Mouse (Mus musculus) frontal cortex, postnatal 25 days (tissue): ENCODE data around the gene Rplp0.
"Not testable (repeated sequence)": the region's sequence is repeated elsewhere in the genome, so short reads cannot be mapped to it uniquely, and the experiment has no call there.

ENCODE experiments used
- DNase-seq, 2 experiments: peaks; one replicate each; pipeline ENCODE4 v3.0.0; 2022; ENCODE audit warnings: low spot score in 2 of 2

Rplp0 gene

DNA sequence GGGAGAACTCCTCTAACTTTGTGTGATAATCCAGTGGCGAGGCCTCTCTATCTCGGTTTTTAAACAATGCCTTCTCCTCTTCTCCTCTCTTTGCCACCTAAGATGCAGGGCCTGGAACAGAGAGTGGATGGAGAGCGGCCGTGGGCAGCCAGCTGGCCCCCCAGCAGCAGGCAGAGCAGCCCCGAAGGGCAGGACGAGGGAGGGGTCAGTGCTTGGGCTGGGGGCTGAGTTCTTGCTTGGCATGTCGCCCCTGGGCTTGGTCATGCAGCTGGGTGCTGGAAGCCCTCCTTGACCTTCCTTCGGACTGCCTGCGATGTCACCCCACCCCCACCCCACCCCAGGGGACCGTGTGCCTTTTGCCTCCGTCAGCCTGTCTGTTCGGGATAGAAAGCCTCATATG is 7.9 kb upstream of the Rplp0 start:
- no peak for DNase-seq

DNA sequence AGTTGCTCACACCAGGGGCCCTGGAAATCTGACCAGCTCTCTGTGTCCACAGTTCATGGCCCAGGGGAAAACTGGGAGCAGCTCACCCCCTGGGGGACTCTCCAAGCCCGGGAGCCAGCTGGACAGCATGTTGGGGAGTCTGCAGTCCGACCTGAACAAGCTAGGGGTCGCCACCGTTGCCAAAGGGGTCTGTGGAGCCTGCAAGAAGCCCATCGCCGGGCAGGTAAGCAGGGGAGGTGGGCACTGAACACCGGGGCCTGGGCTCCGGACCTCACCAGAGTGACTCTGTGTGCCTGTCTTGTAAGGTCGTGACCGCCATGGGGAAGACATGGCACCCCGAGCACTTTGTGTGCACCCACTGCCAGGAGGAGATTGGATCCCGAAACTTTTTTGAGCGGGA is 7.5 kb upstream of the Rplp0 start:
- no peak for DNase-seq

DNA sequence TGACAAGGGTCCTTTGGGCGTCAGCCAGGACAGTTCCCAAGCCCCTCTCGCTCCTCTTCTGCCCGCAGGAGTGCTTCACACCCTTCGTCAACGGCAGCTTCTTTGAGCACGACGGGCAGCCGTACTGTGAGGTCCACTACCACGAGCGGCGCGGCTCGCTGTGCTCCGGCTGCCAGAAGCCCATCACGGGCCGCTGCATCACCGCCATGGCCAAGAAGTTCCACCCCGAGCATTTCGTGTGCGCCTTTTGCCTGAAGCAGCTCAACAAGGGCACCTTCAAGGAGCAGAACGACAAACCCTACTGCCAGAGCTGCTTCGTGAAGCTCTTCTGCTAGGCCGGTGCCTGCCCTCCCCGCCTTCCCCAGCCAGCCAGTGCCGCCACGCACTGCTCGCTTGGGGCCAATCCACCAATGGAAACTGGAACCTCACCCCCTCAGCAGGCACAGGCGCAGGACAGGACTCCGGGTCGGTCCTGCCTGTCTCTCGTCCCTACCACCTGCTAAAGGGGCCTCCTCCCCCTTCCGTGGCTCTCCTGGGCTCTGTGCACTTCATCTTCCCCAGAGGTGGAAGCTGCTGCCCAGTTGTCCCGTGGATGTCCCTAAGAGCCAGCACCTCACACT is 5.4 kb upstream of the Rplp0 start:
- DNase-seq = no peak

DNA sequence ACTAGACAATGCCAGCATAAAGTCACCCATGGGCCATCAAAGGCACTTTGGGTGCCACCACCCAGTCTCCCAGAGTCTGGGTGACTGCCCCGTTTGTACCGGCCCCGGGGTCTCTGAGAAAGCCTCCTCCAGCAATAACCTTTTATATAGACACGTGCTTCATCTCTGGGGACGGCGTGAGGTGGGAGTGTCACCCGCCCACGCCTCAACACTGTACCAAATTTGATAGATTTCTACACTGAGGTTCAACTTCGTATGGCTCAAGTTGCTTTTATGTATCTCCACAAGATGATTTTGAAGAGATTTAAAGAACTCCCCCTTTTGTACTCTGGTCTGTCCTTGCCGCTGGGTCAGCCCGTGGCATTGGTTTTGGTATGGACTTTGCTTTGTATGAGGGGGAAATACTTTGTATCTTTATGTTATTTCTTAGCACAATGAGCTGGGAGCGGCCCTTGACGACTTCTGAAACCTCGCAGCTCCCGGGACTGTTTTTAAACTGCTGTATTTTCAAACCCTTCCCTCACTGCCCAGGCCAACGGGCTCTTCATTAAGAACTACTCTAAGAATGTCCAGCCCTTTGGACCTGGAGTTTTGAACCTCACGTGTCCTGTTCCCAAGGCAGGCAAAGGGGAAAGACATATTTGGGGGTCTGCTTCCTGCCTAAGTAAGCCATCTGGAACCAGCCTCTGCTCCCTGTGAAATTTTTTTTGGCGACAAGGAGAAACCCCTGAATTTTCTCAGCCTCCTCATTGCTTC is 4.6 kb upstream of the Rplp0 start:
- DNase-seq = no peak

DNA sequence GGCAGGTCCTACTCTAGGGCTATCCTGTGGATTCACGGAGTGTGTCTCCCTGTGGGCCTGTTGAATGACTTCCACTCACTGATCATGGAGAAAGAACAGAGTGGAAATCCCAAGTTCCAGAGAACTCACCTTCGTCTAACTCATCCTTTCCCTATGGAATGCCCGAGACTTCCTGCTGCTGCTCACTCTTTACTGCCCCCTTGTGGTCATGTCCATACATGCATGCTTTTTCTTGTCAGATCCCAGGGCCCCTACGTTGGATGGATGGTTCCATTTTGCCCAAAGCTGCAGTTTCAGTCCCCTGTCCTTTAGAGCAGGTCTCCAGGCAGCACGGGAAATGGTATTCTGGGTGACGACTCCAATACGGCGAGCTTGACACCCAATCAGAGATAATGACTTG is 3.0 kb upstream of the Rplp0 start:
- peak; percentile 45 to 72 for DNase-seq

DNA sequence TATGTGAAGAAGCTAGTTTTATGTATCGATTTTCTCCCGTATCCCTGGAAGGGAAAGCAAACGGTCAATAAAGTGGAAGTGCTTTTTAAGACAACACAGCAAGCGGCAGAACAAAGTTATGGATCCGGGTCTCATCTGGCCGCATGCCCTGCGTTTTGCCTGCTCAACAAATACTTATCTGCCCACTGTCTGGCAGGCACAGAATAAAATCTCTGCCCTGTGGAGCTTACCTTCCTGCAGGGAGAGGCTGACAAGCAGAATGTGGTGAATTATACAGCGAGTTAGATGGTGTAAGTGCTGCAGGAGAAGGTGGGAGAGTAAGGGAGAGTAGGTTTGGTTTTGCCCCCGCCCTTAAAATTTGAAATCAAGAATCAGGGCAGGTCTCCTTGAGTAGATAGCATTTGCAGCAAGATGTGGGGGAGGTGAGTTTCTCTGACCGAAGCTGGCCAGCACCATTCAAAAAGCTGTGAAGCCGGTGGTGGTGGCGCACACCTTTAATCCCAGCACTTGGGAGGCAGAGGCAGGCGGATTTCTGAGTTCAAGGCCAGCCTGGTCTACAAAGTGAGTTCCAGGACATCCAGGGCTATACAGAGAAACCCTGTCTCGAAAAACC is 979 bp upstream of the Rplp0 start:
- DNase-seq = no peak

DNA sequence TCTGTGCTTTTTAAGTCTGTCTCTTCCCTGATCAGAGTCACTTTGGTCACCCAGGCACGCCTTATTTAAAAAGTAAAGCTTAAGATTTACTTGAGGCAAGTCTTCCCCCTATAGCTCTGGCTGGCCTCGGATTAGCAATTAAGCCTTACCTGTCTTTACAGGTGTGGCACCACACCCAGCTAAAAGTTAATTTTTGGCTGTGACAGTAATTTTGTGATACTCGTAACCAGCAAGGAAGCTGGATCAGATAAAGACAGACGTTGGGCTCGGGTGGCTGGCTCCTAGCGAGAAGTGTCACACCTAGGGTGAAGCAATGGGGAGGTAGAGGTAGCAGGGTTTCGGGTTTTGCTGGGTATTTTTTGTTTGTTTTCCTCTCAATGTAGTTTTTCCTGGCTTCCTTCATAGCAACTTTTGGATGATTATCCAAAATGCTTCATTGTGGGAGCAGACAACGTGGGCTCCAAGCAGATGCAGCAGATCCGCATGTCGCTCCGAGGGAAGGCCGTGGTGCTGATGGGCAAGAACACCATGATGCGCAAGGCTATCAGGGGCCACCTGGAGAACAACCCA is 1.2 kb downstream of the Rplp0 start:
- DNase-seq = no peak

DNA sequence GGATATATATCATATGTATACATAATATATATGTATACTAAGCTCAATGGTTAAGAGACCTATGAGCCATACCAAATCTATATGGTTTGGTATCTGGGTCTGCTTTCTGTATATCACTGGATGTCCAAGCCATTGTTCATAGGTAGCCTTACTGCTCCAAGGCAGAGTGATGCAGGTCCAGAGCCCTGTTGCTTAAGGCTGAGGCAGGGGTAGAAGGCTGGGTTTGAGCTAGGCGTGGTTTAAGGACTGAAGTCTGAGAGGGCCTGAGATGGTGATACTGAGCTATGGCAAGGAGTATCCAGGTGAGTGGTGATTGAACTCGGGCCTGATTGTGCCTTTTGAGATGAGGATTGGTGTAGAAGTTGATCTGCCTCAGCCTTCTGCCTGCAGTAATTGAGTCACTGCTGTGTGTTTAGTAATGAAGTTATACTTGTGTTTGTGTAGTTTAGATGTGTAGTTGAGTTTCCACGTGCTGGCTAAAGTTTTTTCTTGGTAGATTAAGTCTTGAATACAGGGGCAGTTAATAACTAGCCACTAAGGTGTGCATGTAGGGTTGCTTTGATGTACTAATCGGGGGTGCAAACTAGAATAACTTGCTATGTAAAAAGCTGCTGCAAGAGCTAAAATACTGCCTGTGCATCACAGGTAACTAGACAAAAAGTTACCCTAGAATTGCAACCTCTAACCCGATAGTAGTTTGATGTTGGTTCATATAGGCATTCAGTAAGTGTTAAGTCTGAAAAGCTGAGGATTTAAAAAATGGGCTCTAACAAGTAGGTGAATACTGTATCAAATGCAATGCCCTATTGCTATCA is 4.7 kb downstream of the Rplp0 start:
- no peak for DNase-seq

DNA sequence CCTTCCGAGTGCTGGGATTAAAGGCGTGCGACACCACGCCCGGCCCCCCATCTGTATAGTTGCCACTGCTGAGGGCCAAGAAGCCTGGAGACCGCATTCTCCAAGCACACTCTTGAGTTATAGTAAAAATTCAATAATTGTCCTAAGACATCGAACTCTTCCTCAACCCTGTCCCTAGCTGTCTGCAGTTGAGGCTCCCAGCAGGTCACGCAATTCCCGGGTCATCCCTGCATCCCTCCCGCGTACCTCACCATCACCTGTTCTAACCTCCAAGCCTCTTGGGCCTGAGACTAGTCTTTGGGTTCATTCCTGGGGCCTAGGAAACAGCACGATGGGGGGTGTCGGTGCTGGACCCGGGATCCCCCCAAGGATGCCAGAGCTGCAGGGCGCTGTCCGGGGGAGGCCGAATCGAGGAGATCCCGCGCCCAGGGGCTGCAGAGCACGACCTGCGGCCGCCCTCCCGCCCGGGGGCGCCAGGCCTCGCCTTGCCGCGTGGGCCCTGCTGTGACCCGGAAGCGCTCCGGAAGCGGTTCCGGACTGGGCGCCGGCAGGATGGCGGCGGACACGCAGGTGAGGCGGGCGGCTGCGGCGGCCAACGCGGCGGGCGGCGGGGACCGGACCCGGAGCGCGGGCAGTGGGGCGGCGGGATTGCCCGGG is 5.6 kb downstream of the Rplp0 start, which contains the start of gene Gcn1l1:
TSS of gene Gcn1l1 (plus strand) at position 518 of the 657 bp plus-strand sequence.
- peak; percentile 57 to 62 for DNase-seq

DNA sequence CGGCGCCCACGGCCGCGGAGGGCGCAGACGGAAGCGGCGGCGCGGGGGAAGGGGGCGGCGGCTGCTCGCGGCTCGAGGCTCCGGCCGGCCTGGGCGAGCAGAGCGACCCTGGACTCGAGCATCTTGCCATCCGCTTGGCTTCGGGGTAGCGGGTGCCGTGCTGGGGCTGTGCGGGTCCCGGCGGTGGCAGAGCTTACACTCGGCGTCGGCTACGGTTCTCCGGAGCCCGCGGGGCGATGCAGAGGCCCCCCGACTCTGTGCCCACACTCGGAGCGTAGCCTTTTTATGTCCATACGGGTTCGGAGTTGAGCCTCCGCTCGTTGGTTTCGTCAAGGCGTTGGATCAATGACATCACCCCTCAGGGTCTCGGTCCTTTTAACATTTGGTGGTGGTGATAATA is 6.1 kb downstream of the Rplp0 start:
- no peak for DNase-seq

DNA sequence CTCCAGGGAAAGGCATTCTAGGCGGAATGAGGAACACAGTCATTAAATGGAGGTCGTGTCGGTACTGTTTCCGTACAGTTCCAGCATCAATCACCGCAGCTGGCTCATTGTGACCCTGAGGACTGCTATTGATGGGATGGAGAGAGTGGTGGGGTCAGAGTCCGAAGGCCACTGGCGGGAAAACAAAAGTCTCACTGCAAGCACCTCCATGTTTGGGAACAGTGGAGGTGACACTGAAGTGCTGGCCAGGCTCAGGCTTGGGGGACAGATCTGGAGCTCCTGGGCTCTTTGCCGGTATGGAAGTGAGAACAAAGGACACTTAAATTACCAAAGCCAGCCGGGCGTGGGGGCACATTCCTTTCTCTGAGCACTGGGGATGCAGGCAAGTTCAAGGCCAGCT is 9.4 kb downstream of the Rplp0 start:
- DNase-seq = no peak

DNA sequence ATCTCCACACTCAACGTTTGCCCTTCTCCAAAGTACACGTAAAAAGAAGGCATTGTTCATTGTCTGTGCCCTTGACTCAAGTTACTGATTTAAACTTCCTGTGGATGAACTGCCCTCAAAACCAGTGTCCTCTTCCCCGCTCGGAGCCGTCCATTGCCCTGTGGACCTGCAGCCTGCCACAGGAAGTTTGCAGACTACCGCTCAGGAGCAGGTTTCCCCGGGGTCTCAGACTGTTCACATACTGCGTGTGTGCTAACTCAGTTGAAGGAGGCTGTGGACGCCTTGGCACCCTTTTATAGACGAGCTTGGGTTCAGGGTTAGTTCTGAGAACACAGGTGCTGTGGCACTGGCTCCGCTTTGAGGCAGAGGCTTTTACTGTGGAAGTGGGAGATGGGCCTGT is 10.0 kb downstream of the Rplp0 start:
- no peak for DNase-seq

DNA sequence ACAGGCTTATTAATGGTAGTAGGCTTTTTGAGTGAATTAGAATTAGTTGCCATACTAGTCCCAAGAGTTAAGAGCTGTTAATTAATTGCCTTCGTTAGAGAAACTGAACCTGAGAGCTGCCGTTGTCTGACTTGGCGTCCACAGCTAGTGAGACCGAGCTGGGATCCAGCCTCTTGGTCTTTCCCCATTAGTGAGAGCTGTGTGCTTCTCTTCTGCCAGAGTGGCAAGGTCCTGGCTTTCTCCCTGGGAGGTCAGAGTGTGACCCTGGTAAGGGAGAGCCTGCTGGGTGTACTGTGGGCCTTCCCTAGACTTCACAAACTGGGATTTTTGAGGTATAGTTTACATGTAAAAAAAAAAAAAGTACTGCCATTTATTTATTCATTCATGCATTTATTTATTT is 10.5 kb downstream of the Rplp0 start:
- DNase-seq = no peak

DNA sequence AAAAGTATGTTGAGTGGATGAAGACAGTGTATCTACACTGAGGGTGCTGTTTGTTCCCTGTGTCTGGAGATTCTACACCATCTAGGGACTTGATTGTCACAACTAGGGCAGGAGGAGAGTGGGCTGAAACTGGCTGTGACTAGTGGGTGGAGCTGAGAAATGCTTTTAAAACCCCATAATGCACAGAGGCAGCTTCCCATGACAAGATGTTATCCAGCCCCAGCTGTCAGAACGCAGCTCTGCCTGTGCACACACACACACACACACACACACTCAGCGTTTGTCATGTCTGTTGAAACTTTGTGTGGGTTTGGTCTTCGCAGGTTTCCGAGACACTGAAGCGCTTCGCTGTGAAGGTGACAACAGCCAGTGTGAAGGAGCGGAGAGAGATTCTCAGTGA is 11.8 kb downstream of the Rplp0 start:
- DNase-seq = peak; percentile 32 to 57

DNA sequence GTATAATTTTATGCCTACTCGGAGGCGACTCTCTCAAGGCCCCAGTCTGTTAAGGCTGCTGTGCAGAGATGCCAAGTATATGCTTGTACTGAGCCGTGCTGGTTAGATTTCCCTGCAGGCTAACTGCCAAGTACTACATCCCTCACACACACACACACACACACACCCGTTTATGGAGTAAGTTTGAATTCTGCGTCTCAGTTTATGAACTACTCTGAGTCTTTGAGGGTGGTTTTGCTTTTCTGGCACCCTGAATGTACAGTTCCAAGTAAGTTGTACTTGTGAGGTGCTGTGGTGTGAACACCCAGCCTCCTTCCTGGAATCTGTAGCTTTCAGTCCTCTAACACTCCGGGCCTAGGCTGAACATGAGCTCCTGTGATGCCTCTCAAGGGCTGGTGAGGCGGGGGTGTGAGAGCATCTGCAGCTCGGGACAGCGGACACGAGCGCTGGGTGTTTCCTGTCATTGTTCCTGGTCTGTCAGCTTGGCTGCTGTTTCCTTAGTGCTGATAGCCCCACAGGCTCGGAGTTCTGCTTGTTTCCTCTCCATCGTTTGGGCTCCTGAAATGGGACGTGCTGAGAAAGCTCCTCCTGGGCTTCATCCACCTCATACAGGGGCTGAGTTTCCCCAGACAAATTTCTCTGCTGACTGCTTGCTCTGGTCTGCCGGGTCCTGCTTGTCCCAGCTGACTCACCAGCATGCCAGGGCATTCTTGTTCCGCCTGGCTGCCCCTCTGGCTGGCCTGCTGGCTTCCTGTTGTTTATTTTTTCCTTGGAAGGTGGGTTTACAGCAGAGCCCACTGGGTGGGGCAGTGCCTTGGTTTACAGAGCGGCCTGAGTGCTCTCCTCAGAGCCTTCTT is 13.6 kb downstream of the Rplp0 start:
- no peak for DNase-seq

DNA sequence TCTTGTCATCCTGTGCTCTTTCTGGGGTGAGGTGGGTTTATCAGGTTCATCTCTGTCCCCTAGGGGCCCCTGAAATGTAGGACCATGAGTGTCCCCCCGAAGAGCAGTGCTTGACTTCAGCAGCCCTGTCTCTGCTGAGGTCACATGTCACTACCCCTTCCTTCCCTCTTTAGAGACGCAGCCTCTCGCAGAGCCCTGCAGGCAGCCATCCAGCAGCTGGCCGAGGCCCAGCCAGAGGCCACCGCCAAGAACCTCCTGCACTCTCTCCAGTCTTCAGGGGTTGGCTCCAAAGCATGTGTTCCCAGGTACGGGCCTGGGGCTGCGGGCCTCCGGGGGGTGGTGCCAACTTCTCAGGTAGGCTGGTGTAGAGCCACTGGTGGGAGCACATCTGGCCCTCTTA is 15.7 kb downstream of the Rplp0 start:
- no peak for DNase-seq

DNA sequence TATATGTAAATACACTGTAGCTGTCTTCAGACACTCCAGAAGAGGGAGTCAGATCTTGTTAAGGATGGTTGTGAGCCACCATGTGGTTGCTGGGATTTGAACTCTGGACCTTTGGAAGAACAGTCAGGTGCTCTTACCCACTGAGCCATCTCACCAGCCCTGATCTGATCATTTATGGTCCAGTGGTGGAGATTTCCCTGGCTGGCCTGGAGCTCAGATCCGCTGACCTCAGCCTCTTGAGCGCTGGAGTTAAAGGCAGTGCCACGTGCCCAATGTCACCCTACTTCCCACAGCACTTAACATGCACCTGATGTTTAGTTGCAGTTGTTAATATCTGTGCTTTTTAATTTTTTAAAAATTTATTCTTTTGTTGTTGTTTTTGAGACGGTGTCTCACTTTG is 18.4 kb downstream of the Rplp0 start:
- not testable (repeated sequence) for DNase-seq

DNA sequence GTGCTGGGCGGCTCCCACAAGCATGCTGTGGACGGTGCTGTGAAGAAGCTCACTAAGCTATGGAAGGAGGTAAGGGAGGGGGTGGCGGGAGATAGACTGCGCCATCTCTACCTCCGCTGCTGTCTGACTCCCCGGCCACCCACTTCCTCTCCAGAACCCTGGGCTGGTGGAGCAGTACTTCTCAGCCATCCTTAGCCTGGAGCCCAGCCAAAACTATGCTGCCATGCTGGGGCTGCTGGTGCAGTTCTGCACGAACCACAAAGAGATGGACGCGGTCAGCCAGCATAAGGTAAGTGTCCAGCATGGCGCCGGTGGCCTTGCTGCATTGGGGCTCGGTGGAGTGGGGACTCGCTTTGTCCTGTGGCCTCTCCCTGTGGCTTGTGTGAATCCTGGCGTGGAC is 19.7 kb downstream of the Rplp0 start:
- DNase-seq = no peak

DNA sequence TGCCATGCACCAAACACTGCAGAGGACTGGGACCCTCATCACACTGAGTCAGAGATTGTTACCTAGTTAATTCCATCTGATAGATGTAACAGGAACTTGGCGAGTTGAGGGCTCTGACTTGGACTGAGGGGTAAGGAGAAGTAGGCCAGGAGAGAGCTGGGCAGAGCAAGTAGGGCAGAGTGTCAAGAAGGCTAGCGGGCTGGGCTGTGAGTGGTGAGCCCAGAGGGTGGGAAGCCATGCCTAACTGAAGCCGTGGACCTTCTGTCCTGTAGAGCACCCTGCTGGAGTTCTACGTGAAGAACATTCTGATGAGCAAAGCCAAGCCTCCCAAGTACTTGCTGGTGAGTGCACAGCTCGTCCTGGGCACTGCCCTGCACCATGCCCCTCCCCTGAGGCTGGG is 20.1 kb downstream of the Rplp0 start:
- DNase-seq = no peak

DNA sequence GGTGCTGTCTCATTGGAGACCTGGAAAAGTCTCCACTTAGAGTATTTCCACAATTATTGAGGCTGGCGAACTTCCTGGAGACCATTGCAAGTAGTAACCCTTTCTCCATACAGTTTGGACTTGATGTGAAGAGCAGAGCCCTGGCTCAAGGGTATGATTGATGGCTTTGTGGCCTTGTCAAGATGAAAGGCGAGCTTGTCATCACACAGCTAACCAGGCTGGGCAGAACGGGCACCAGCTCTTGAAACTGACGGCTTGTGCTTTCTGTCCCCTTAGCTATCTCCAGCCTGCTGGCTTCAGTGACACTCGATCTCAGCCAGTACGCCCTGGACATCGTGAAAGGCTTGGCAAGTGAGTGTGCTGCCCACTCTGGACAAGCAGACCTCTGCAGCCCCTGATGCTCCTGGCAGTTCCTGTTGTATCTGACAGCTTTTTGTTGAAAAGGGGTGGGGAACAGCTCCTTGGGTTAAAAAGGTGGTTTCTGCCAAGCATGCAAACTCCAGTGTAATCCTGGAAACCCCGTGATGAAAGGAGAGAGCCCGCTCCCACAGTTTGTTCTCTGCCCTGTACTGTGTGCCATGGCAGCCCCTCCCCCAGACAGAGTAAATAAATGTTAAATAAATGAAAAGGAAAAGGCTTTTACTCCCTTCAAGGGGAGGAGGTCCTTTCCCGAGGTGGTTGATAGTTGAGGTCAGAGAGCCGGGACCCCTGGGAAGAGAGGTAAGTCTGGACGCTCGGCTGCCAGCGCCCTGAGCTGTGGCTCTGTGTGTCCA is 21.1 kb downstream of the Rplp0 start:
- no peak for DNase-seq
